Mouse (Mus musculus): ENCODE measurements around the gene Gucy2g. TPM values are rescaled to one million over a fixed set of nuclear protein-coding genes. Genes with fewer than 3 reads are reported as not detected.

The Gucy2g gene
- polyA plus RNA-seq, 1 experiment from 2014 or later, result not detected

DNA sequence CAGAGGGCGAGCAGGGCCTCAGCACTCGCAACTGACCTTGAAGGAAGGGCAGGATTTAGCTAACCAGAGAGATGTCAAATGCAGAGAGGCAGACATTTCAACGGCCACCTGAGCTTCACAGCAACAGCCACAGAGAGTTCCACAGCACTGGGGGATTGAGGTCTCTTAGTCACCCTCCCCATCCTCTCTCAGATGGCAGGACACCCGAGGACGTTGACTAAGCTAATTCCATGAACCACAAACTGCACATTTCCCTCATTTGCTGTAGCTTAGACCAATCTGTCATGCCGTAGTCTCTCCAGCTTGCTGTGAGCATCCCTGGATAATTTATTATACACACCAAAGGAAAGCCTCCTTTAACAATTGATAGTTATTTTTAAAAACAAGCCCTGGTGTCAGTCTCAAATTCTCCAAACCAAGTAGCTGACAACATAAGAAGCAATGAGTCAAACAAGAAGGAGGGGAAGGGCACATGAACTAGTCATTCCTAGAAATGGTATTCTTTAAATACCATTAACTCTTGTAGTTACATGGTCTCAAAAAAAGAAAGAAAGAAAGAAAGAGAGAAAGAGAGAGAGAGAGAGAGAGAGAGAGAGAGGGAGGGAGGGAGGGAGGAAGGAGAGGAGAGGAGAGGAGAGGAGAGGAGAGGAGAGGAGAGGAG is 1.1 kb downstream of the Gucy2g start:
- Histone ChIP-seq H3K36me3 (no peaks in the 10 kb centered on the region), H3K27ac (replicated peaks) (no peak overlapping the region), H3K4me2 (no peak overlapping the region), H3K9ac (no peak overlapping the region), H3K9me3 (no peaks in the 10 kb centered on the region), H3K4me1 (replicated peaks) (no peaks in the 10 kb centered on the region), H3K27me3 (no peaks in the 10 kb centered on the region), H3K4me3 (no peak overlapping the region)
- WGBS, result 70% methylated on average over 6 of the region's 6 CpGs
- no peak for ATAC-seq (ENCODE audit: low read depth)

DNA sequence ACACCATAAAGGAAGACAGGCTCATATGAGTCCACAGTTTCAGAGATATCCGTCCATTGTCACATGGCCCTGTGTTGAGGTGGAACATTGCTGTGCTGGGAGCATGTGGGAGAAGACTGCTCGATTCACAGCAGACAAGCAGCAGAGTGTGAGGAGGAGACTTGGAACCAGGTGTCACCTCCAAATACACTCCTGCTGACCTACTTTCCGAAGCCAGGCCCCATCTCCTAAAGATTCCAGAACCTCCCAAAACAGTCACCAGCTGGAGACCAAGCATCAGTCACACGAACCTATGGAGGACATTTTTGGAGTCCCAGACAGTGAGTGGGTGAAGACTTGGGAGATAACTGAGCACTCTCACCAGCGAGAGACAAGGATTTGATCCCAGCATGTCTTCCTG is 4.5 kb downstream of the Gucy2g start:
- Histone ChIP-seq H3K4me3 (no peak overlapping the region), H3K4me2 (no peak overlapping the region), H3K27ac (replicated peaks) (no peak overlapping the region), H3K9ac (no peak overlapping the region), H3K27me3 (no peaks in the 10 kb centered on the region), H3K4me1 (replicated peaks) (no peaks in the 10 kb centered on the region), H3K9me3 (no peaks in the 10 kb centered on the region), H3K36me3 (no peaks in the 10 kb centered on the region)
- no peak for ATAC-seq (ENCODE audit: low read depth)
- WGBS, result 83% methylated on average over 5 of the region's 5 CpGs

DNA sequence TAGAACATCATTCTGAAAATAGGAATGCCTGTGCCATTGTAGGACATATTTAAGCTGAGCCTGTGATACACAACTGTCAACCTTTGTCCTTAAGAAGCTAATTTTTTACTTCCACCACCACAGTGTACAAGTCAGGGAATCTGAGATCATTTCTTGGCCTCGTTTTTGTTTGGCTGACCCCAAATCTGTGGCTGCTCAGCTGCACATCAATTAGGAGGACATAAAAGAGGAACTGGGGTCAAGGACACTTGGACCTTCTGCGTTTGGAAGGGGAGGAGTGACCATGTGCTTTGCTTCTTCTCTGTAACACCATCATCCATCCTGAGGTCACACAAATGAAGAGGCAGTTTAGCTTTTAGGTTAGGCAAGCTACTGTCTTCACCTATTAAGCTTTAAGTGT is 5.0 kb downstream of the Gucy2g start:
- no peak for ATAC-seq (ENCODE audit: low read depth)
- WGBS, result 34% methylated on average over 2 of the region's 2 CpGs

DNA sequence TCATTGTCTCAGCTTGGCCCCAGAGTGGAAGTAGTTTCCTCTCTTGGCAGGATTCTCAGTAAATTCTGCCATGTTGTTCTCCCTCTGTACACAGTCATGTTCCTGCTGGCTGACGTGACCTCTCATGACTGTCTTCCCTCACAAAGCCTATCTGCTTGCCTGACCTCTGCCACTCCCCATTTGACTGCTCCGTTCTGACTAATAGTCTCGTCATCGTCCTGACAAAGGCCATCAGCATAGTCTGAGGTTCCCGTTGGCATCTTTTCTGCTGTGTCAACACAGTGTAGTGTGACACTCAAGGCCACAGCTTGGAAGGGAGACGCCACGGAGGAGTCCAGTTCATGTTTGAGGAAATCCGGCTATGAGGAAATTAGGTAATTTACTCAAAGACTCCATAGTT is 8.9 kb downstream of the Gucy2g start:
- Histone ChIP-seq H3K4me2 (no peak overlapping the region), H3K4me1 (replicated peaks) (no peaks in the 10 kb centered on the region), H3K9me3 (no peaks in the 10 kb centered on the region), H3K36me3 (no peaks in the 10 kb centered on the region), H3K27me3 (no peaks in the 10 kb centered on the region), H3K4me3 (no peak overlapping the region), H3K9ac (no peak overlapping the region), H3K27ac (replicated peaks) (no peak overlapping the region)
- 74% methylated on average over 8 of the region's 8 CpGs for WGBS
- no peak for ATAC-seq (ENCODE audit: low read depth)

More for the DNA sequence above, 5.0 kb downstream of the Gucy2g start:
- H3K27me3 ChIP-seq, result no peaks in the 10 kb centered on the region
- no peaks in the 10 kb centered on the region for H3K4me1 ChIP-seq (replicated peaks)
- no peak overlapping the region for H3K4me2 ChIP-seq
- H3K27ac ChIP-seq (replicated peaks), result no peak overlapping the region
- no peaks in the 10 kb centered on the region for H3K9me3 ChIP-seq
- H3K36me3 ChIP-seq, result no peaks in the 10 kb centered on the region
- H3K4me3 ChIP-seq, result no peak overlapping the region
- no peak overlapping the region for H3K9ac ChIP-seq

DNA sequence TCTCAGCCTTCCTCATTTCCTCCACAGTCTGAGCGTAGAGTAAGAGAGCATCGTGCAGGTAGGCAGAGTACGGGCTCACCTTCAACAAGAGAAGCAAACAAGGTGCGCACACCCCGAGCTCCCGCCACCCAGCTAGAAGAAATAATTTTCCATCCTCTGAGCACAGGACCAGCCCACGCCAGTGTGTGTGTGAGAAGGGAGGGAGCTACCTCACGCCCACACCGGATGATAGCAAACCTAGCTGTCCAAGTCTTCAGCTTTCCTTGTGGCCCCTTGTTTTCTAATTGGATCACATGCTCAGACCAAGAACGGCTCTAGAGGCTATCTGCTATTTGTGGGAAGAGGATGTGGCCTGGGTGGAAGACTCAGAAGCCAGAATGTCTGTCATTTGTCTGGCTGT is 10.0 kb downstream of the Gucy2g start:
- H3K27ac ChIP-seq (replicated peaks), result no peak overlapping the region
- H3K4me3 ChIP-seq, result no peak overlapping the region
- no peaks in the 10 kb centered on the region for H3K27me3 ChIP-seq
- no peaks in the 10 kb centered on the region for H3K4me1 ChIP-seq (replicated peaks)
- H3K9me3 ChIP-seq, result no peaks in the 10 kb centered on the region
- no peak overlapping the region for H3K4me2 ChIP-seq
- WGBS, result 85% methylated on average over 10 of the region's 10 CpGs
- no peak overlapping the region for H3K9ac ChIP-seq
- H3K36me3 ChIP-seq, result no peaks in the 10 kb centered on the region
- ATAC-seq (ENCODE audit: low read depth), result no peak

DNA sequence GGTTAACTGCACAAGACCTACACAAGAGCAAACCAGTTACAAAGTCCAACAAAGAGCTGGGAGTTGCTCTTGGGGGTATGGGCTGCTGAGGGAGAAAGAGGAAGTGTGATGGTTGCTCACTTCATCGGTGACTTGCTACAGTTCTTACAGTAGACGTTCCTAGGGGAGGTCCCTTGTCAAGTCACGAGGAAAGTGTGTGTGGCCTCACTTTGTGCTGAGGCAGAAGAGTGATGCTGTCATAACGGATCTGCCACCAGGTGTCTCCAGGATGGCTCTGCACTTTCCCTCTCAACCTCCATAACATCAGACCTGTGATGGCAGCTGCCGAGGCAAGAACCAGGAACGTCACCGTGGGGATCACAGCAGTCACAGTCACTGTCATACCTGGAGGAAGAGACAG is 13.9 kb downstream of the Gucy2g start:
- WGBS, result 82% methylated on average over 7 of the region's 7 CpGs
- H3K27me3 ChIP-seq, result no peaks in the 10 kb centered on the region
- H3K9ac ChIP-seq, result no peak overlapping the region
- no peak overlapping the region for H3K4me2 ChIP-seq
- no peak overlapping the region for H3K4me3 ChIP-seq
- H3K4me1 ChIP-seq (replicated peaks), result no peaks in the 10 kb centered on the region
- no peak overlapping the region for H3K27ac ChIP-seq (replicated peaks)
- ATAC-seq (ENCODE audit: low read depth), result no peak
- no peaks in the 10 kb centered on the region for H3K9me3 ChIP-seq
- H3K36me3 ChIP-seq, result no peaks in the 10 kb centered on the region

DNA sequence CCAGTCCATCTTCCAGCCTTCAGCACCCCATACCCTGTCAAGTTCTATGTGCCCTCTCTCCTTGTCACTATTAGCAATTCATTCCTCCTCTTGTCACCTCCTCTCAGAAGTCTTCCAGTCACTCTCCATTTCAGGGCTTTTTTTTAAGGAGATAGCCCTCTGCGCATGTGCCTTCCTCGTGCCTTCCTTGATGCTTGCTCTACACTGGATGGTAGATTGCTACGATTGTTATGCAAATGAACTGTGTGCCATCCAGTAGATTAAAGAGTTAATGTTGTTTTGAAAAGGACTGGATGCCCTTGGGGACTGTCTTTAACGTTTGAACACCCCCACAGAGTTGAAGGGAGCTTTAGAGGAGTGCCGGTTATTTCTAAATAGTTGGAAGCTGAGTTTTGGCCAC is 14.4 kb downstream of the Gucy2g start:
- no peaks in the 10 kb centered on the region for H3K9me3 ChIP-seq
- no peaks in the 10 kb centered on the region for H3K36me3 ChIP-seq
- no peaks in the 10 kb centered on the region for H3K27me3 ChIP-seq
- H3K4me2 ChIP-seq, result no peak overlapping the region
- no peak for ATAC-seq (ENCODE audit: low read depth)
- no peak overlapping the region for H3K4me3 ChIP-seq
- no peaks in the 10 kb centered on the region for H3K4me1 ChIP-seq (replicated peaks)
- H3K27ac ChIP-seq (replicated peaks), result no peak overlapping the region
- H3K9ac ChIP-seq, result no peak overlapping the region
- WGBS, result 63% methylated on average over 5 of the region's 5 CpGs

DNA sequence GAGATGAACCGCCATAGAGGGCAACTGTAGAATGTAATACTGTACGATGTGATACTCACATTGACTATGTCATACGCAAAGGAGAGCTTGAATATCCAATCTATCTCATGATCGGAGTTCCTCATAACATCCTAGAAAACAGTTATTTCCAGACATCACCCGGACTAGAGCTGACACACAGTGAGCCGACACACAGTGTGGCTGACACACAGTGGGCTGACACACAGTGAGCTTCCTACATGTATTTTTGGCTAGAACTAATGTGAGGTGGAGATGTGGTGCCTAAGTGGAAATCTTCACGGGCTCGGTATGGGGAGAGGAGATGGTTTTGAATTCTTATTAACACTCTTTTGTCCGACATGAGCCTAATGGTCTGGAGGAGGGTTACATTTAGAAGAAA is 18.8 kb downstream of the Gucy2g start:
- H3K27me3 ChIP-seq, result peaks cover 4% of the 10 kb centered on the region; the same call in 1 of the 2 replicates
- H3K36me3 ChIP-seq, result no peaks in the 10 kb centered on the region
- WGBS, result 92% methylated on average over 9 of the region's 9 CpGs
- H3K9ac ChIP-seq, result no peak overlapping the region
- H3K4me1 ChIP-seq (replicated peaks), result peaks cover 13% of the 10 kb centered on the region
- no peak overlapping the region for H3K4me2 ChIP-seq
- no peak overlapping the region for H3K4me3 ChIP-seq
- H3K27ac ChIP-seq (replicated peaks), result no peak overlapping the region
- no peak for ATAC-seq (ENCODE audit: low read depth)
- H3K9me3 ChIP-seq, result no peaks in the 10 kb centered on the region

DNA sequence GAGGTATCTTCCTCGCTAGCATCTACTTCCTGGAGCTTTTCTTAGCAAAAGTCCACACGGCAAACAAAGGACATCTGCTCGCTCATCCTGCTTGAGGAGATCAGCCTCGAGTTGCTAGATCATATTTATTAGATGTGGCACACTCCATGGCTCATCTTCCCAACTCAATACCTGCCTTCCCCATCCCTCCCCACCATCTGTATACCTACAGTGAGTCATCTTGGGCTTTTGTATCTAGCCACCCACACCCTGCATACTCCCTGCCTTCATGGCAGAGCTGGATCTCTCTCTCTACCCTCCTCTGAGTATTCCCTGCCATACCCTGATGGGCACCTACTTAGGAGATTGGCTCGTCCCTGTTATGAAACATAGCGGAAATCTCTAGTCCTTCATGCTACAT is 19.8 kb downstream of the Gucy2g start:
- Histone ChIP-seq H3K36me3 (no peaks in the 10 kb centered on the region), H3K9me3 (no peaks in the 10 kb centered on the region), H3K4me1 (replicated peaks) (peaks cover 13% of the 10 kb centered on the region), H3K4me2 (no peak overlapping the region), H3K9ac (no peak overlapping the region), H3K27me3 (peaks cover 4% of the 10 kb centered on the region; the same call in 1 of the 2 replicates), H3K27ac (replicated peaks) (no peak overlapping the region), H3K4me3 (no peak overlapping the region)
- WGBS, result 88% methylated on average over 6 of the region's 6 CpGs
- ATAC-seq (ENCODE audit: low read depth), result no peak

DNA sequence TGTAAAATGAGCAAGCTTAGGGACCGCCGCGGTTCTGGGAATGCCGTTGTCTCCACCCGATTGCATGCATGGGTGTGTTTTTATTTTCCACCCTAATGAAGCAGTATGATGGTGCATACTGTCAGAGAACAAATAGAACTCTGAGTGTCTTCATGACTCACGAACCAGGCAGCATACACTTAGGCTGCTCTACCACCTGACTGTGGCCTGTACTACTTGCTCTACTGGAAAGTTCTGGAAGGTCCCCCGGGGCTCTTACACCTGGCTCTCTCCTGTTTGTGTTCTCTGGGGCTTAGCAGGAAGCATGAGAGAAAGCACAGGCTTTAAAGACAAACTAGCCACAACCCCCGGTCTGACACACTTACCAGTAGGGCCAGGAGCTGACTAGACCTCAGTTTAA is 21.7 kb downstream of the Gucy2g start:
- Histone ChIP-seq H3K4me3 (no peak overlapping the region), H3K4me2 (no peak overlapping the region; the same call in 1 of the 2 replicates), H3K9ac (no peak overlapping the region), H3K27ac (replicated peaks) (no peak overlapping the region), H3K27me3 (peaks cover 4% of the 10 kb centered on the region; the same call in 1 of the 2 replicates), H3K36me3 (no peaks in the 10 kb centered on the region), H3K9me3 (no peaks in the 10 kb centered on the region), H3K4me1 (replicated peaks) (peaks cover 13% of the 10 kb centered on the region)
- ATAC-seq (ENCODE audit: low read depth), result no peak
- 86% methylated on average over 8 of the region's 8 CpGs for WGBS

DNA sequence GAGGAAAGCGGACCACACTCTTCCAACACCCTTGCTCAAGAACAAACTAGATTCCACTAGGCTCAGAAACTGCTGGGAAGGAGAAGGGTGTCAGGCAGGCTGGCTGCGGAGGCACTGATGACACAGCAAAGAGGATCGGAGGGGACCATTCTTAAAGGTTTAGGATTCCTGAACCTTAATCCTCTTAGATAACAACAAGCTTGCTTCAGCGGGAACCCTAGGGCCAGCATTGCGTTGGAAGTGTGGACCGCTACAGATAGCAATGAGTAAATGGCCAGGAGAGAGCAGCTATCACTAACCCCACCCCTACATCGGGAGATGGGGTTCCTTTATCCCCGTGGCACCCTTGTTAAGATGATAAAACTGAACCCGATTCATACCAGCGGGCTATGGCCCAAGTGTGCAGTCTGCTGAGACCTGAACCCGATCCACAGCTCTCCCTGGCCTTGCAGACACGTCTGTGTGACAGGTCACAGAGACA is 22.3 kb downstream of the Gucy2g start:
- WGBS, result 29% methylated on average over 12 of the region's 12 CpGs
- no peaks in the 10 kb centered on the region for H3K36me3 ChIP-seq
- no peaks in the 10 kb centered on the region for H3K9me3 ChIP-seq
- peak overlapping the region; percentile 62 for H3K4me2 ChIP-seq
- peak overlapping the region; percentile 42 for H3K4me3 ChIP-seq
- H3K9ac ChIP-seq, result peak overlapping the region; percentile 68
- H3K27ac ChIP-seq (replicated peaks), result no peak overlapping the region
- H3K4me1 ChIP-seq (replicated peaks), result peaks cover 13% of the 10 kb centered on the region
- ATAC-seq (ENCODE audit: low read depth), result no peak
- peaks cover 4% of the 10 kb centered on the region; the same call in 1 of the 2 replicates for H3K27me3 ChIP-seq

DNA sequence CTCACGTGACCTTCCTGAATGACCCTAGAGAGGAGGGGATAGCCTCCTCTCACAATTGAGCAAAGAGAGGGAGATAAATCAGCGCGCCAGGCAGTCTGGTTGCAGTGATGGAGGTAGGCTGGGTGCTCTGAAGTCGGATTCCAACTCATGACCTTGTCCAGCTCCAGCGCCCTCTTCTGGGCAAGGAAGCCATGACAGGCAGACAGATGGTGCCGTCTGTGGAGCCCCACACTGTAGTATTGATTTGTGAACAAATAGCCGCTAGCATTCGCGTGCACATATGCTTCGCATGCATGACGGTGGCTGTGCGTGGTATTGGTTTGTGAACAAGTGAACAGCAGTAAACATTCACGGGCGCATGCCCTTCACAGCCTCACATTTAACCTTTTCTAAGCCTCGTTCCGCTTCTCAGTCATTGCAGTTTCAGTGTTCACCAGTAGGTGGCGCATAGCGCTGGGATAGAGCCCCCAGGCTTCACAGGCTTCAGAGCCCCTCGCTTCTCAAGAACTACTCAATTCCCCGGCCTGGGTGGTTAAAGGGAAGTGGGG is 22.8 kb downstream of the Gucy2g start:
- peak; percentile 86 for ATAC-seq (ENCODE audit: low read depth)
- no peaks in the 10 kb centered on the region for H3K36me3 ChIP-seq
- H3K4me1 ChIP-seq (replicated peaks), result peaks cover 13% of the 10 kb centered on the region
- 3% methylated on average over 20 of the region's 20 CpGs for WGBS
- peak overlapping the region; percentile 42 for H3K4me3 ChIP-seq
- H3K4me2 ChIP-seq, result peak overlapping the region; percentile 62
- H3K27ac ChIP-seq (replicated peaks), result no peak overlapping the region; the same call in 1 of the 2 replicates
- peak overlapping the region; percentile 68 for H3K9ac ChIP-seq
- H3K27me3 ChIP-seq, result peaks cover 4% of the 10 kb centered on the region; the same call in 1 of the 2 replicates
- no peaks in the 10 kb centered on the region for H3K9me3 ChIP-seq

DNA sequence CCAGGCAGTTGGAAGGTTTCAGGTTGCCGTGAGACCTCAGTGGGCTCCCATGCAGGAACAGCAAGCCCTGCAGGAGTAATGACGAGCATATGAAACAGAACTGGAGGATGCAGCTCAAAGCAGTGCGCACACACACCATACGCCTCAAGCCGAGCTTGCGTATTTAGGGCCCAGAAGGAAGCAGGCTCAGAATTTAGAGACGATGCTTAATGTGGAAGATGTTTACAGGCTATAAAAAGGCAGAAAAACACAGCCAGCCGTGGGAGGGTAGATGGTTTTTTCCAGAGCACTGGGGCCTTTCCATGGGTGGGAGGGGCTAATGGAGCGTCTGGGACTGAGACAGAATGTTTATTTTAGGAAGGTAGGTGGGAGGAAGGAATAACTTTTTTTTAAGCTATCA is 23.7 kb downstream of the Gucy2g start:
- H3K27ac ChIP-seq (replicated peaks), result no peak overlapping the region
- no peak overlapping the region for H3K9ac ChIP-seq
- no peaks in the 10 kb centered on the region for H3K36me3 ChIP-seq
- H3K4me2 ChIP-seq, result no peak overlapping the region
- ATAC-seq (ENCODE audit: low read depth), result no peak
- no peak overlapping the region for H3K4me3 ChIP-seq
- H3K9me3 ChIP-seq, result no peaks in the 10 kb centered on the region
- WGBS, result 79% methylated on average over 9 of the region's 9 CpGs
- peaks cover 4% of the 10 kb centered on the region; the same call in 1 of the 2 replicates for H3K27me3 ChIP-seq
- H3K4me1 ChIP-seq (replicated peaks), result peaks cover 13% of the 10 kb centered on the region
